Mouse (Mus musculus) heart, adult 10 weeks (tissue): Measurements from ENCODE around the gene Asns. TPM values are rescaled to one million over a fixed set of nuclear protein-coding genes. Genes with fewer than 3 reads are reported as not detected.

Experiments
- polyA plus RNA-seq: library from polyadenylated mRNA; stranded (reverse); fragments of 350-450 nt; fragmentation: Illumina TruSeq; extraction: RNeasy Lipid Tissue Mini Kit (QIAGEN cat#74804); gene quantifications from one replicate; pipeline ENCODE4 v1.2.3, GENCODE M21; 2014; ENCODE audit warnings: low read depth, low replicate concordance

The Asns gene
- polyA plus RNA-seq = 3.8 TPM

DNA sequence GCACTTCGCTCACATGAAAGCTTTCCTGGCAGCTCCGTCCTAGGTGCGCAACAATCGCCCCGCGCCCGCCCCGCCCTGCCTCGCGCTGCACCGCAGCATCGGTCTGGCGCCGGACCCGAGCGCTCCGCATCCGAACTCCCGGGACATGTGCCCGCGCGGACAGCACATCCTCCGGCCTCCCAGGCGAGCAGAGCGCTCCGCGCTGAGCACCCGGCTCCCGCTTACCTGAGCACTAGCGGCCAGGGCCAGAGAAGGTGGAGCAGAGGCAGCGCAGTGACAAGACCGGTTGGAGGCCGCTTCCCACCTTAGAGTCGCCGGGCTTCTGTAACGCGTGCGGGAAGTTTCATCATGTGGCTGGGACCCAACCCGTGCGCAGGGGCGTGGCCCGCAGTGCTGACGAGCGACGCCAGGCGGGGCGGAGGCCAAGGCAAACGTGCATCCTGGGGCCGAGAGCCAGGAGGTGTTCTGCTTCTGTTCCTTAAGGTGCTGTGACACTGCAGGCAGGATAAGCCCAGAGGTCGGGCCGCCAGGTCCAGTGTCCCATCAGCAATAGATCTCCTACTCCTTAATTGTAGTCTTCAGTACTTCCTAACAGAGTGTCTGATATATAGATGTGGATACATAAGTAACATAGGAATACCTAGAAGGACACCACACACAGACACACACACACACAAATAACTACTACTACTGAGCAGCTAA lies at the start of gene Asns:
Gene Asns (minus strand): TSS at position 371 of the 702 bp plus-strand sequence.

Other genes starting within 250 kb of the Asns start
- 3.5 TPM for gene Tac1, start 138.4 kb downstream of the Asns start, polyA plus RNA-seq
- gene C1galt1, start 151.6 kb upstream of the Asns start, polyA plus RNA-seq = 13.1 TPM